Mouse (Mus musculus) olfactory bulb, adult 2 months (tissue): ENCODE results near the gene Efcab2.
"Not testable (repeated sequence)": the region's sequence is repeated elsewhere in the genome, so short reads cannot be mapped to it uniquely, and the experiment has no call there.

Experiments used
- CTCF ChIP-seq: fragments of 200-500 bp; IDR thresholded peaks from 2 replicates; pipeline ENCODE4 v1.5.1; 2012; ENCODE audit warnings: low read depth, mild to moderate bottlenecking, low read length, moderate library complexity; ENCODE audit not compliant: insufficient read depth
- POLR2A ChIP-seq: fragments of 200-500 bp; IDR thresholded peaks from 2 replicates; pipeline ENCODE4 v1.6.1; 2012; ENCODE audit warnings: mild to moderate bottlenecking, low read depth, low read length, moderate library complexity; ENCODE audit not compliant: insufficient read depth

- not testable (repeated sequence) for TF ChIP-seq CTCF, POLR2A
Observed at GRCm38 (mm10) chr1:178413367-178413766, 7.5 kb downstream of the Efcab2 start.
